Mouse (Mus musculus): ENCODE measurements at regions not wholly inside any gene's neighbourhood (a gene's known extent, or its start where the extent isn't known, plus 50 kb on each side); places are given as distances from the start of the nearest gene placed in this dataset.

GRCm38 (mm10) chr13:31321411-31321810, 234.5 kb upstream of the Foxq1 start:
- no peak for DNase-seq (ENCODE audit: extremely low spot score in 1 of 2, low spot score in 1 of 2)

DNA sequence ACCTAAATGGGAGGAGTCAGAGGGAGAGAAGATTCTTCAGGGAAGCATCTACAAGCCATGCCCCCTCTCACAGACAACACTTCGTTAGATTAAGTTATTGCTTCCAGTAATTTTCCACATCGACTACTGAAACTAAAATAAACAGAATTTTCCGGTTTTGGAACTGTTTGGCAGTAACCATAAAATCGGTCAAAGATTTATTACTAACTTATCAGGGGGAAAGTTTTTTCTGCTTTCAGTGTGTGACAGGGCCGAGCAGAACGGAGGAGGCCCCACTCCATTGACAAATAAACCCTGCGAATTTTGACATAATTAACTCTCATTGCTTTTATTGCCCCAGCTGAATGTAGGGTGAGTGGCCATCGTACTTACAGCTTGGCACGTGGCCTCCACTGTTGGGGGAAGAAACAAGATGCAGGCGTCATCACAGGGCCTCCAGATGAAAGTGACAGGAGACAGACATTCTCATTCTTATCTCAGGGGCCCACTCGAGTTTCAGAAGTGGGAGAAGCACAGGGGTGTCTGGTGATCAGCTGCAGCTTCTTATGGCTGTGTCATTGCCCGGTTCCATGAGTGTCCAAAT, 229.6 kb upstream of the Foxq1 start:
- no peak for DNase-seq (ENCODE audit: extremely low spot score in 1 of 2, low spot score in 1 of 2)

DNA sequence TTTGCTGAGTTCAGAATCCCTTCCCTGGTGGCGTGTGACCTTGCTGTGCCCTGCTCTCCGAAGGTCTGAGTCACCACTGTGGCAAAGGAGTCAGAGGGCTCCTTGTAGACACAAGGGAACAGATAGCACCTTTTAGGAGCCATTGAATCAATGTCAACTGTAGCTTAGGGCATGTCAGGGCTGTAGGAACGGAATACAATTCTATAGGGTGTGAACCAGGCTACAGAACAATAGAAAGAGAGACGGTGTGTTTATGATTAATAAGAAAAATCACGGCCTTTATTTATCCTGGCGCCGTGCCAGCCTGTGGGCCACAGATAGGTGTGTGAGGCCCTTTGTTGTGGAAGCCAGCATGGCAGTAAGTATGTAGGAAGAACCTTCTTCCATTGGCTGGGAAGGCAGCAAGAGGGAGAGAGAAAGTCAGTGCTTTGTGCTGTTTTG, 228.4 kb upstream of the Foxq1 start:
- no peak for DNase-seq (ENCODE audit: extremely low spot score in 1 of 2, low spot score in 1 of 2)

DNA sequence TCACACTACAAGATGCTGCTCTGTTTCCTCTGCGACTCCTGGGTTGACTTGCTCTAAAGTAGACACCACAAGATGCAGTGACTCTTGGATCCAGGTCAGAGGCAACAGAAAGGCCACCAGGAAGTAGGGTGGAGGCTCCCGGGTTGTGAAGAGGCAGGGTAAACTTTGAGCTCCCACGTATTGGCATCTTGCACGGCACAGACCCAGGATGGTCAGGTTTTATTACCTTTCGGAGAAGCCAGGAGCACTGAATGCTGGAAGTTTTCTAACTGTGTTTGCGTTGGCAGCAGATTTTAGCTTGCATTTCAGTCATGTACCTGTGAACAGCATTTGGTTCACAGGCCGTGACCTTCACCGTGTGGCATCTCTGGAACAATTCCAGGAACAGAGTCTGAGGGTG, 227.2 kb upstream of the Foxq1 start:
- no peak for DNase-seq (ENCODE audit: extremely low spot score in 1 of 2, low spot score in 1 of 2)

DNA sequence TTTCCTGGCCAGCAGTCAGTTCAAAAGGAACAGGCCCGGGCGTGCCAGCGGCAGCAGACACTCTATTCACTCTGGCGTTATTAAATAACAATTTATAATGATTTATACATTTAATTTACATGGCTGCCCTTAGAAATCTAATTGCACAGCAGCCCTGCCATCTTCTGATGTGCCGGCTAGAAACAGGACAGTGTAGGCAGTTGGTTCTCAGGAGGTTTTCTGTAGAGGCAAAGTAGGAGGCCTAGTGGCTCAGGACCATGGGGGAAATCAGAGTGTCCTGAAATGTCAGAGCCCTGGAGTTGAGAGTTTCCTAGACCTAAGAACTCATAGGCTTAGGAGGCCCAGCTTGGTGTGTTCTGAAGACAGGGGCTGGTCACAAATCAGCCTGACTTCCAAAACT, 225.2 kb upstream of the Foxq1 start:
- DNase-seq (ENCODE audit: extremely low spot score in 1 of 2, low spot score in 1 of 2), result no peak

DNA sequence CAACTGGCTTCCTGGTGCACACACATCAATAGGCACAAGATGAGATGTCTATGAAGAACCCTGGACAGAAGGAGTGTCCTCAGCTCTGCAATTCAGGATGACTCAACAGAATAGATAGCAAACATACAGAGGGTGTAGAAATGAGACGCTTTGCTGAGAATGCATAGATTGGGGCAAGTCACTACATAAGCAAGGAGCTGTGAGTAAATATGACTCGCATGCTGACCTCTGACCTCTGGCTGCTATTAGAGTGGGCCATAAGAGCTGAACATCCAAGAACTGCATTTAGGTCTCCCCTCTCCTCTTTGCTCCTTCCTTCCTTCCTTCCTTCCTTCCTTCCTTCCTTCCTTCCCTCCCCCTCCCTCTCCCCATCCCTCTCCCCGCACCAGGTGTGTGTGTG, 221.0 kb upstream of the Foxq1 start:
- no peak for DNase-seq (ENCODE audit: extremely low spot score in 1 of 2, low spot score in 1 of 2)

DNA sequence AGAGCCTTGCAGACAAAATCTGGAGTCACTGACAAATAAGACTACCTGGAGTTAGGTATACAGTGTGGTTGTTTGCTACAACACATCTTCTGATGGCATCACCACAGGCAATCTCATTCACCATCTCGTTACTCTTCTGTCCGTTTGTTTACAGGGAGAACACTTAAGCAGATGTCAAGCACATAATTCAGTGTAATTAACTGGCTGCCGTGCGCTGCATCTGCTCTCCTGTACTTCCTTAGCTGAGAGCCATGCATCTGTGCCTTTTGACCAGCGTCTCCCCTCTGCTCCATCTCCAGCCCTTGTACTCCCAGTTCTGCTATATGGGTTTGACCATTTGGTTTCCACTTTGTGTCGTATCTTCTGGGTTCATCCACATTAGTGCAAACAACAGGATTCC, 218.3 kb upstream of the Foxq1 start:
- no peak for DNase-seq (ENCODE audit: extremely low spot score in 1 of 2, low spot score in 1 of 2)

DNA sequence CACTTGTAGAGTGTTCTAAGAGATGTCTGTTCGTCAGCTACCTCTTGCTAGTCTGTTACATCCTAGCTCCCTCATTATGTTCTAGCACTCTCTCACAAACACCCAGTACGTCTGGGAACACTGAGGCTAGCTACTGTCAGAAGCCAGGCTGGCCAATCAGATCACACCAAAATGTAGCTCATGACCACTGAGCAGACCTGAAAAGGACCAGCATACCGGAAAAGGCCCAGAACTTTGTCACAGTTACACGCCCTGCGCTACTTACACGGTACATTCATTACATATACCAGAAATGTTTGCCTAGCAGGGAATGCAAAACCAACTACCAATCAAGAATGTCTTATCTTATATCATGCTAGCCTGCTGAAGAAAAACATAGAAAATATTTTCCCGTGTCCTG, 216.5 kb upstream of the Foxq1 start:
- no peak for DNase-seq (ENCODE audit: extremely low spot score in 1 of 2, low spot score in 1 of 2)

GRCm38 (mm10) chr13:31339901-31340300, 216.0 kb upstream of the Foxq1 start:
- no peak for DNase-seq (ENCODE audit: extremely low spot score in 1 of 2, low spot score in 1 of 2)

GRCm38 (mm10) chr13:31340363-31340948, 215.5 kb upstream of the Foxq1 start:
- DNase-seq (ENCODE audit: extremely low spot score in 1 of 2, low spot score in 1 of 2), result no peak

DNA sequence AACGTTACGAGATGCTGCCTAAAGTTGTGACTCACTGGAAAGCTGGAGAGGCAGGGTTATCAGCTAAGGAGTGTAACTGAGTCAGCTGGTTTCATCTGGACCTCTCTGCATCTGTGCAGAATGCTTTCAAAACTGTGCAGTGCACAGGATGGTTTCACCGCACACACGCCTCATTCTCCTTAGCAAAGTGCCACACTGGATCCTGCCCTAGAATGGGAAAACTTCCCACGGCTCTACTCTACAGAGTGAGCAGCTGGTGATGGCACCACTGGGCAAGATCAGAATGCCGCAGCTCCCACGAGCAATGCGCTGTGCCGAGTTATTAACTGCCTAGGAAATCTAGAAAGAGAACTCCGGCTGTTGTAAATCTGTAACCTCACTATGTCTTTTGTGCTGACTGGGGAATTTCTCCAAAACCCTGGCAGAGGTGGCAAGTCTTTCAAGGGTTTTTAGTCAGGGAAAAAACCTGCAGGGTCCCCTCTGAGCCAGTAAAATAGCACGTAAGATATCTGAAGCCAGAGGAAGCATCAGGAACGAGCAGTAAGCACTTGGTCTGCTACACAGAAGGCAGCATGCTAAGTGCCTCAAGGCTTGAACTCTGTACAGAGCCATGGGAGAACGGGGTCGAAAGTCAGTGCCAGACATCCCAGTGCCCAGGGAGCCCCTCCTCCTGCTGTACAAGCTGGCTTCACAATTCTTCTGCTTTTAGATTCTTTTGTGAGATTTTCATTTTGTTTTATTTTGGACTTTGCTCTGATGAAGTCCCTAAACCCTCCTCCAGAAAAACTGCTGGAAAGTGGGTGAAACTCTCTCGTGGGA, 214.4 kb upstream of the Foxq1 start:
- DNase-seq (ENCODE audit: extremely low spot score in 1 of 2, low spot score in 1 of 2), result peak in 1 of 2 experiments; percentile 28

DNA sequence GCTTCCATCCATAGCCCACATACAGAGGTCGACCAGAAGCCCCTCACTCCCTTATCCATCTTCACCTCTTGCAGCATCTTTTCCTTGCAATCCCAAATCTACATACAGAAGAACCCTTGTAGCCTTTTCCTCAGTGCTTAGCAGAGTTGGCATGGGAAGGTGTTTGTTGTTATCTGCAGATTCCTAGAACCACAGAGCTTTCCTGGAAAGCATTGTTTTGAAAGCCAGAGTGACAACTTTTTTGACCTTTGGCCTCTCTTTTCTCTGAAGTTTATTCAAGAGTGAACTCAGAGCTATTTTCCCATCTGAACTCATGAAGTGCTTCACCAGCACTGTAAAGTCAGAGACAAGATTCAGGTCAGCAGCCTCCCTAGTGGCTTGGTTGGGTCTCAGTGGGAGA, 209.7 kb upstream of the Foxq1 start:
- no peak for DNase-seq (ENCODE audit: extremely low spot score in 1 of 2, low spot score in 1 of 2)

DNA sequence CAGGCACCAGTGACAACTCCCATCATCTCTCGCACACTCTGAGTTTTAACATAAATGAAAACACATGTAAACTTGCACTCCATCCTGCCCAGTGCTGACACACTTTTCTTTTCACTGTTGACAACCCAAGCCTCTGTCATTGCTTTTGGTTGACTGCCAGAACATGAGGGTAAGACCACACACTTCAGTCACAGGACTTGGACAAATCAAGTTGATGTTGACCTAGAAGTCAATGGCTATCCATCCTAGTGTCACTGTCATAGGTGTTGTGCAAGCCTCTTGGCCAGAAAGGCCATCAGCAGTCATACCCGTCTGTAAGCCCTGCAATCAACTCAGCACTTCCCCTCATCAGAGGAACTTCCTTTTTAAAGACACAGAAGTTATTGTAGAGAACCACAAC, 208.9 kb upstream of the Foxq1 start:
- DNase-seq (ENCODE audit: extremely low spot score in 1 of 2, low spot score in 1 of 2), result no peak

- DNase-seq (ENCODE audit: extremely low spot score in 1 of 2, low spot score in 1 of 2), result no peak
Observed at GRCm38 (mm10) chr13:31349671-31350070, 206.3 kb upstream of the Foxq1 start.

GRCm38 (mm10) chr13:31351481-31351880, 204.5 kb upstream of the Foxq1 start:
- DNase-seq (ENCODE audit: extremely low spot score in 1 of 2, low spot score in 1 of 2), result peak in 1 of 2 experiments; percentile 32

DNA sequence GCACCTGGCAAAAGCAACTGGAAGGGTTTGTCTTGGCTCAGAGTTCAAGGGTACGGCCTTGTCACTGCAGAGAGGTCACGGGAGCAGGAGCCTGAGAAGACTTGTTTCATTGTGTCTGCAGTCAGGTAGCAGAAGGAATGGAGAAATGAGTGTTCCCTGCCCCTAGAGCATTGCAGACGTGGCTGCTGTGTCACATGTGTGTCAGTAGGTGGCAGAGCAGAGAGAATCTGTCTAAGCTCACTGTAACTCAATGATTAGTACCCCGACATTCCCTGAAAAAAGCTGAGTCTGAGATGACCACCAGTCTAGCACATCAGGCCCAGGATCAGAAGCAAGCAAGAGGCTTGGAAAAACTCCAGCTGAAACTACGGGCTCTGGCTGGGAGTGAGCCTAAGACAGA, 203.1 kb upstream of the Foxq1 start:
- no peak for DNase-seq (ENCODE audit: extremely low spot score in 1 of 2, low spot score in 1 of 2)

DNA sequence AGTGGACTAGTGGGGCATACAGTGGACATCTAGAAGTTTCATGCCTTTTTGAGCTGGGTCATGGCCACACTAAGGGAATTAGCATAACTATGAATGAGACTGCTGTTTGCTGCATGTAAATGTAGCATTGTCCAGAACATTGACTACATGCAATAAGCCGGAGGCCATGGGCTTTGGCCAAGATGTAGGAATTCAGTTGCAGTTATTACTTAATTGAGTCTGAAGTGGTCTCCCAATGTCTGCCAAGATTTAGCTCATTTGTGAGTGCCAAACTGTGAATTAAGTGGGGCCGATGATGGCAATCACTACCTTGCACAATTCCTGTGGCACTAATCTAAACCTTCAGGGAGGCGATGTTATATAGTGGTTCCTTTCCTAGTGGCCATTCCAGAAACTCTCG, 196.6 kb upstream of the Foxq1 start:
- no peak for DNase-seq (ENCODE audit: extremely low spot score in 1 of 2, low spot score in 1 of 2)

- no peak for DNase-seq (ENCODE audit: extremely low spot score in 1 of 2, low spot score in 1 of 2)
Observed at GRCm38 (mm10) chr13:31362386-31362785, 193.5 kb upstream of the Foxq1 start.

DNA sequence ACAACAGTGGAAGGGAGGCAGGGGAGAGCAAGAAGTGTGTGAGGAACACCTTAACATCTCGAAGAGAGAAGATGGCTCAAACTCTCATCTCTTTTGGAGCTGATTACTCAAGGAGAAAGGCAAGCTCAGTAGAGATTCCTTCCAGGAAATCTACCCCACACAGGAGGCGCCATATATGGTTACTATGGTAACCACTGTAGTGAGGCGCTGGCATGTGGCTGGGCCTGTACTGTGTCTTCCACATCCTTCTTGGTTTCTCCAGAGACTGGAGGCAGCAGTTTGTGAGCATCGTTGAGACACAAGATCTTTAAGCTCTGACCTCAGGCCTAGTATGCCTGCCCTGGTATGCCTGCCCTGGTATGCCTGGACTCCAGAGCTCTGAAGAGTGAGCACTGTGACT, 191.6 kb upstream of the Foxq1 start:
- peak in 1 of 2 experiments; percentile 23 for DNase-seq (ENCODE audit: extremely low spot score in 1 of 2, low spot score in 1 of 2)

DNA sequence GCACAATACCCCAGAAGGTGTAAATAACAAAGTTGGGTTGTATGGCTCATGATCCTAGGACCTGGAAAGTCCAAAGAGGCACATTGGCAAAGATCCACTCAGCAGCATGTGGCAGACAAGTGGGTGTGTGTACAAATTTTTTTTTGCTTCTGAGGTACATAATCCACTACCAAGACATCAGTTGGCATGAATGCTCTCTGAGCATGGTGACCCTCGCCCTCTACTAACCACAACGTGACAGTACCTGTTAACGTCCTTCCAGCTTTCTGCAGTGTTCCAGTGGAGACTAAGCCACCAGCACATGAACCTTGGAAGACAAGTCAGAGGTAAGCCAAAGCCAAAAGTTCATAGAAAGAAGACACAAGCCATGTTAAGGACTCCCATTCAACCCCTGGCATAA, 188.7 kb upstream of the Foxq1 start:
- no peak for DNase-seq (ENCODE audit: extremely low spot score in 1 of 2, low spot score in 1 of 2)

DNA sequence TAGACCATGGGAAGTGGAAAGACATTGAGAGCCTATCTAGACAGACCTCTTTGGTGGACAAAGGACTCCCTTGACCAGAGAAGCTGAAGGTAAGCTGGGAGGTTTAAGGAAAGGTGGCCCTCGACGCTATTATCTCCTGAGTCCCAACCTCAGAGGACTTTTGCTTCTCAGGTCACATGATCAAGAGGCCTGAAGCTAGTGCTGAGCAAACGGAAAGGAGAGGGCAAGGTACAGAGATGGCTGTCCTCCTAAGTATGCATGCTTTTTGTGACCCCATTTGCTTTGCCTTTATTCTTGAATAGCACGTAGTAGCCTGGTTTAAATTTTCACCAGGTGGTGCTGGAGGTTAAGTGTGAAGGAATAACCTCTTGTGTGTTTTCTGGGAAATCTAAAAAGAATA, 186.8 kb upstream of the Foxq1 start:
- DNase-seq (ENCODE audit: extremely low spot score in 1 of 2, low spot score in 1 of 2), result no peak

GRCm38 (mm10) chr13:31370873-31371272, 185.1 kb upstream of the Foxq1 start:
- no peak for DNase-seq (ENCODE audit: extremely low spot score in 1 of 2, low spot score in 1 of 2)

All from frontal cortex, adult 2 months (tissue).